Mouse (Mus musculus) intestine, embryonic 14.5 days (tissue): ENCODE results near the gene Nhsl2. TPM values are rescaled to one million over a fixed set of nuclear protein-coding genes. Genes with fewer than 3 reads are reported as not detected.

Experiments used
- ATAC-seq: fragments of 200-750 bp; cut with Nextera tagmentation; replicated peaks from 2 replicates; pipeline ENCODE4 v1.8.0; 2017; ENCODE audit warnings: low read depth, moderate number of reproducible peaks, moderate TSS enrichment, moderate library complexity; ENCODE audit not compliant: low FRiP score, low TSS enrichment
- DNase-seq: peaks from one replicate; pipeline ENCODE4 v3.0.0-alpha.2; 2018; ENCODE audit warnings: low spot score
- H3K27ac ChIP-seq: fragments of 300-500 bp; sonication (generic); 2 replicates; pipeline ENCODE4 v1.5.1; 2014; ENCODE audit warnings: low read depth, mild to moderate bottlenecking, control low read depth
- H3K27me3 ChIP-seq: fragments of 300-500 bp; sonication (generic); replicated peaks from 2 replicates; pipeline ENCODE4 v1.6.1; 2014; ENCODE audit warnings: low read length, control low read depth; ENCODE audit not compliant: control insufficient read depth, insufficient read depth
- H3K36me3 ChIP-seq: fragments of 300-500 bp; sonication (generic); 2 replicates; pipeline ENCODE4 v1.6.1; 2014; ENCODE audit warnings: low read length, control low read depth; ENCODE audit not compliant: control insufficient read depth, insufficient read depth
- H3K4me1 ChIP-seq: fragments of 300-500 bp; sonication (generic); replicated peaks from 2 replicates; pipeline ENCODE4 v1.6.1; 2014; ENCODE audit warnings: low read length, control low read depth, mixed read lengths; ENCODE audit not compliant: control insufficient read depth, insufficient read depth
- H3K4me2 ChIP-seq: fragments of 300-500 bp; sonication (generic); 2 replicates; pipeline ENCODE4 v1.6.1; 2014; ENCODE audit warnings: low read length
- H3K4me3 ChIP-seq: fragments of 300-500 bp; sonication (generic); 2 replicates; pipeline ENCODE4 v1.5.1; 2014; ENCODE audit warnings: low read depth, low read length, control low read depth, mixed read lengths
- H3K9ac ChIP-seq: fragments of 300-500 bp; sonication (generic); 2 replicates; pipeline ENCODE4 v1.6.1; 2014; ENCODE audit warnings: mild to moderate bottlenecking, low read length
- H3K9me3 ChIP-seq: fragments of 300-500 bp; sonication (generic); 2 replicates; pipeline ENCODE4 v1.6.1; 2016; ENCODE audit warnings: low read length, control low read depth; ENCODE audit not compliant: control insufficient read depth
- WGBS: fragments of 180-500 bp; shearing (Covaris S2); extraction: QIAGEN DNeasy Blood & Tissue Kit; methylation state at CpG from one replicate; pipeline ENCODE4 v1.1.7; 2014; 5-methylcytosine and 5-hydroxymethylcytosine counted together
- polyA plus RNA-seq: library from polyadenylated mRNA; unstranded; fragments of >200 nt; fragmentation: Nextera tagmentation; extraction: Ambion mirVana; gene quantifications from 2 replicates; pipeline ENCODE4 v1.2.1, GENCODE M21; 2014

Gene Nhsl2
- polyA plus RNA-seq, 1 experiment from 2014 or later = 13.8 TPM

DNA sequence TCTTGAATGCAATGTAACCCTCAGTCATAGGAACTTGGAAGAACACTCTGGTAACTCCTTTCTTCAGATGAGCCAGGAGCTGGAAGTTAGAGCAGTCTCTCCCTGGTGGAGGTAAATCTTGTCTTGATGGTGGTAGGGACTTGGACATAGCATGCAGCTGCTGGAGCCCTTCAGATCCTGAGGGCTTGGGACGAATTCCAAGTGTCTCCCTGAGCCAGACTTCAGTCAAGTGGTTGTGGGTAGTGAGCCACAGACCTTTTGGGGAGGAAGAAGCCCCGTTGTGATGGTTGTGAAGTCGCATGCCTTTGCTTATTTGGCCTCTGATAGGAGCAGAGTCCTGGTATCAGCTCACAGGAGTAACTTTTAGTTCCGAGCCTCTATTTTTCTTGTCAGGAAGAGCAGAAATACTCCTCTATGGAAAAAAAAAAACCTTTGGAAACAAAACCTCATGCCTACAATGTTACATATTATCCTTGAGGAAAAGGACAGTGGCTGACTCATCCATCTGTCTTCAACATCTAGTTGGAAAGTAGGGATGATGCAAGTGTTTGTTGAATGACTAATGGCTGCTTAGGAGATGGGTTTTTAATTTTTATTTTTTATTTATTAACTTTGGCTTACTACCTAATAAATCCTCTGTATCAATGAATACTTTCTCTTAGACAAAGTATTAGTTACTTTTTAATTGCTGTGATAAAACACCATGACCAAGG, 14.6 kb downstream of the Nhsl2 start:
- peaks cover 6% of the 10 kb centered on the region; the same call in 1 of the 2 replicates for H3K27me3 ChIP-seq
- H3K4me3 ChIP-seq = no peak overlapping the region
- H3K4me1 ChIP-seq = no peaks in the 10 kb centered on the region
- 77% methylated on average over 4 of the region's 4 CpGs for WGBS
- H3K9ac ChIP-seq = no peak overlapping the region
- no peaks in the 10 kb centered on the region for H3K36me3 ChIP-seq
- no peak for ATAC-seq
- DNase-seq = no peak
- H3K4me2 ChIP-seq = no peak overlapping the region
- H3K27ac ChIP-seq = no peak overlapping the region
- H3K9me3 ChIP-seq = no peaks in the 10 kb centered on the region

DNA sequence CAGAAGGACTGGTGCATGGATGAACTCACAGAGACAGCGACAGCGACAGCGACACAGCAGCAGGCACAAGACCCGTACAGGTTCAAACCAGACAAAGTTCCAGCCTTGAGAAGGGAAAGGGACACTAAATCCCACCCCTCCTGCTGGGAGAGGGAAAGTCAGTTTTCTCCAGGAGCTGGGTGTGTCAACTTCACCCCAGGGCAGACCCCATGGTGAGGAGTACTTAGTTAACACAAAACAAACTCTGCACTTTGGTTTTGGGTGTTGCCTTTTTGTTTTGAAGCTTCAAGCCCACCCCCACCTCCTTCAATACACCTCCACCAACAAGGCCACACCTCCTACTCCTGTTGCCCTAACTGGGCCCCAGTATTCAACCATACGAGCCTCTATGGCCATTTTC, 15.6 kb downstream of the Nhsl2 start:
- Histone ChIP-seq H3K4me3 (no peak overlapping the region), H3K36me3 (no peaks in the 10 kb centered on the region), H3K4me2 (no peak overlapping the region), H3K27me3 (peaks cover 6% of the 10 kb centered on the region; the same call in 1 of the 2 replicates), H3K4me1 (no peaks in the 10 kb centered on the region), H3K27ac (no peak overlapping the region), H3K9ac (no peak overlapping the region), H3K9me3 (no peaks in the 10 kb centered on the region)
- no peak for ATAC-seq
- no peak for DNase-seq
- WGBS = 63% methylated on average over 5 of the region's 5 CpGs

DNA sequence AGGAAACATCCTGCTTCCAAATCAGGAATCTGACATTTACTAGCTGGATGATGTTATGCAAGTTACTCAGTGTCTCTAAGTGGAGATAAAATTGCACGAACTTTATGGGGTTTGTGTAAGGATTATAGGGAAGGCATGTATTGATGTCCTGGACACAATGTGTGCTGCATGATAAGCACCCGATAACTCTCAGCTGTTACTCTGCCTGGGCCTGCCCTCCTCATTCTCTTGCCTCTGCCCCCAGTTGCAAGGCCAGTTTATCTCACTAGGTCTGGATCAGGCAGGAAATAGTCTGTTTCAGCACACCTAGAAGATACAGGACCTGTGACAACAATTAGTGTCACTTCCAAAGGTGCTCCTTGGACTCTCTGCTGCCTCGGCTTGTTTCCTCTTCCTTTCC, 25.0 kb downstream of the Nhsl2 start:
- WGBS = 49% methylated on average over 3 of the region's 3 CpGs
- H3K4me3 ChIP-seq = no peak overlapping the region
- DNase-seq (no peak), ATAC-seq (no peak)
- H3K4me2 ChIP-seq = no peak overlapping the region
- no peaks in the 10 kb centered on the region for H3K9me3 ChIP-seq
- no peaks in the 10 kb centered on the region; the same call in 1 of the 2 replicates for H3K4me1 ChIP-seq
- H3K27me3 ChIP-seq = peaks cover 11% of the 10 kb centered on the region; the same call in 1 of the 2 replicates
- no peak overlapping the region for H3K9ac ChIP-seq
- H3K27ac ChIP-seq = no peak overlapping the region
- H3K36me3 ChIP-seq = no peaks in the 10 kb centered on the region

DNA sequence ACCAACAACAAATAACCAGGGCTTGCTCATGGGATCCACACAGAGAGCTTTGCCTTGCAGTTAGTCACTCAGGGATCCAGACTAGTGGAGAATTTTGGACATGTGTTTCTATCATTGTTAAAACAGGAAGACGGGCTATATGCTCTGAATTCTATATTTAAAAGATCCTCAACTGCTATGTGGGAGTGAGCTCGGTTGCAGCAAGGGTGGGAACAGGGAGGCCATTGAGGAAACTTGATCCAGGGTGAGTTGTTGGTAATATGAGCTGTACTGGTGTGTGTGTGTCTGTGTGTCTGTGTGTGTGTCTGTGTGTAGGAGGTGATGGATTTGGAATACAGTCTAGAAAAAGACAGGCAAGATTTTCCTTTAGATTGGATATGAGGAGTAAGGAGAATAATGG, 25.7 kb downstream of the Nhsl2 start:
- Histone ChIP-seq H3K4me2 (no peak overlapping the region), H3K4me3 (no peak overlapping the region), H3K9me3 (no peaks in the 10 kb centered on the region), H3K4me1 (no peaks in the 10 kb centered on the region; the same call in 1 of the 2 replicates), H3K27me3 (peaks cover 11% of the 10 kb centered on the region; the same call in 1 of the 2 replicates), H3K9ac (no peak overlapping the region), H3K36me3 (no peaks in the 10 kb centered on the region), H3K27ac (no peak overlapping the region)
- DNase-seq (no peak), ATAC-seq (no peak)
- WGBS = 42% methylated on average over 2 of the region's 2 CpGs

DNA sequence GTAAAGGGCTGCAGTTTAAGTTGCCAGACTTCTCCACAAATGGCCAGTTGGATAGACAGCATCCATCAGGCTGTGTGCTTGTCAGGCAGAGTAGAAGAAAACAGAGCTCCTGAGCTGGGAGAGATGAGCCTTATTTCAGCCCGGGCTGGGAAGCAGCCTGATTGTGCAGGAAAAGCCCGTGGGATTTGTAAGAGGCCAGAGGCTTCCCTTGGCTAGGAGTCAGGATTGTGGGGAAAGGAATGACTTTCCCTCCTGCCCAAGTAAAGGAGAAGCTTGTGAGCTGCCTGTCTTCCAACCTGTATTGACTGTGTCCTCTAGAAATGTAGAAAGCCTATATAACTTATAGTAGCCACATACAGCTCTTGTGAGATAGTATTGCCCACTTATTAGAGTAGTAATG, 27.0 kb downstream of the Nhsl2 start:
- DNase-seq = no peak
- ATAC-seq = no peak
- Histone ChIP-seq H3K4me3 (no peak overlapping the region), H3K36me3 (no peaks in the 10 kb centered on the region), H3K9me3 (no peaks in the 10 kb centered on the region), H3K4me2 (no peak overlapping the region), H3K27me3 (peaks cover 11% of the 10 kb centered on the region; the same call in 1 of the 2 replicates), H3K4me1 (no peaks in the 10 kb centered on the region; the same call in 1 of the 2 replicates), H3K9ac (no peak overlapping the region), H3K27ac (no peak overlapping the region)
- WGBS = 44% methylated on average over 2 of the region's 2 CpGs

DNA sequence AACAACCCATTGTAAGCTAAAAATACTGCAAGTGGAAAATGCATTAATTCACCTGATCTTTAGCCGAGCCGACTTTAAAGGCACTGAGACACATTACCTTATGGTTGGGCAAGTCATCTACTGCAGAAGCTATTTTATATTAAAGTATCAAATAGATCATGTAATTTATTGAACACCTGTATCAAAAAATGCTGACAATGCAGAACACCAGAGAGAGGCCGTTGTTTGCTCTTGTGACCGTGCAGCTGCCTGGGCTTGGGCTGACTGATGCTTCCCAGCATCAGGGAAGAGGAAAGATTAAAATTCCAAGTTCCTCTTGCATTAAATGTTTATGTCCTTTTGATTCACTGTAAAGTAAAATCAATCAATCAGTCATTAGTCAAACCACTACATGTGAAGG, 28.7 kb downstream of the Nhsl2 start:
- Histone ChIP-seq H3K9ac (no peak overlapping the region), H3K27me3 (peaks cover 11% of the 10 kb centered on the region; the same call in 1 of the 2 replicates), H3K4me3 (no peak overlapping the region), H3K4me1 (no peaks in the 10 kb centered on the region; the same call in 1 of the 2 replicates), H3K4me2 (no peak overlapping the region), H3K9me3 (no peaks in the 10 kb centered on the region), H3K36me3 (no peaks in the 10 kb centered on the region), H3K27ac (no peak overlapping the region)
- DNase-seq (no peak), ATAC-seq (no peak)
- WGBS = 65% methylated on average over 4 of the region's 4 CpGs

DNA sequence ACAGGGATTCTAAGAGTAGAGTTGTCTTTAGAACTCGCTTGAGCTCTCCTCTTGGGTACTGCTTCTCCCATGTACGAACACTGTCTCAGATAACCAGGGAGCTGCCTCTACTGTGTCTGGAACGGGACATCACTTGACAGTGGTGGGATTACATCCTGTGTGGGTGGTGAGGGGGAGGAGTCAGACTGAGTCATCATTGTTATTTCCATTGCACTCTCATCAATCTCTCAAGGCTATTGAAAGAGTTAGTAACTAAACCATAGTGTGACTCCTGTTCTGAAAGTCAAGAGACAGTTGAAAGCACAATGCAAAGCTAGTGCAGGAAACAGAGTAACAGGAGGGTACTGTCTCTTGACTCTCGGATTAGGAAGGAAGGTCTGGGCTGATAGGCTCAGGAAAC, 29.4 kb downstream of the Nhsl2 start:
- no peaks in the 10 kb centered on the region for H3K36me3 ChIP-seq
- no peak overlapping the region for H3K27ac ChIP-seq
- H3K4me2 ChIP-seq = no peak overlapping the region
- H3K9ac ChIP-seq = no peak overlapping the region
- no peak overlapping the region for H3K4me3 ChIP-seq
- H3K9me3 ChIP-seq = no peaks in the 10 kb centered on the region
- peaks cover 11% of the 10 kb centered on the region for H3K27me3 ChIP-seq
- H3K4me1 ChIP-seq = no peaks in the 10 kb centered on the region; the same call in 1 of the 2 replicates
- 61% methylated on average over 4 of the region's 4 CpGs for WGBS
- ATAC-seq = no peak
- no peak for DNase-seq

DNA sequence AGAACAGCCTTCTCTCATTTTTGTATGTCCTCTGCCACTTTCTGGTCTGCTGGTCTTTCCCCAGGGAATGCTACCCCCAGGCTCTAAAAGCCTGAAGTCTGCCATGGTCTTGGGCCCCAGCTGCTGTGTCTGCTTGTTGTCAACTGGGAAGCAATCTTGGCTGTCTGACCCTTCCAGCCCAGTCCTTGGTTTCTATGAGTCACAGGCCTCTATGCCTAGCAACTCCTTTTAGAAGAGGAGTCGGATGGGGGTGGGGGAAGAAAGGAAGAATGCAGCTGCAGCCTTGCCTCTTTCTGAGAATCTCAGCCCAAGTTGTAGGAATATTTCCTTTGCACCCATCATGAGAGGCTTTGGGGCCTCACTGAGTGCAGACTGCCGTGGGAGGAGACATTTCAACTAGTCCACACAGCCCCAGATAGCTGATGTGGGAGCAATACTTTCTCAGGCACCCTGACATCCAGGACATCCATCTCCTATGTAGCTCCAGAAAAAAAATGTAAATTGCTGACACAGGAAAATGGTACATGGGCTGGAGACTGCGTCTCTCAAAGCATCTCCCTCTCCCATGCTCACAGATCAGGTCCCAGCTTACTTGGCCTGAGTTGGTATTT, 33.1 kb downstream of the Nhsl2 start:
- Histone ChIP-seq H3K36me3 (no peaks in the 10 kb centered on the region), H3K27me3 (peaks cover 6% of the 10 kb centered on the region; the same call in 1 of the 2 replicates), H3K4me2 (no peak overlapping the region), H3K9ac (no peak overlapping the region), H3K9me3 (no peaks in the 10 kb centered on the region), H3K4me3 (no peak overlapping the region), H3K4me1 (no peaks in the 10 kb centered on the region), H3K27ac (peak overlapping the region; percentile 29; the same call in 1 of the 2 replicates)
- no peak for DNase-seq
- ATAC-seq = no peak
- 36% methylated on average over 3 of the region's 3 CpGs for WGBS
